Comparison of ENCODE assay signal across 9 mouse cellular contexts in the genomic region with DNA sequence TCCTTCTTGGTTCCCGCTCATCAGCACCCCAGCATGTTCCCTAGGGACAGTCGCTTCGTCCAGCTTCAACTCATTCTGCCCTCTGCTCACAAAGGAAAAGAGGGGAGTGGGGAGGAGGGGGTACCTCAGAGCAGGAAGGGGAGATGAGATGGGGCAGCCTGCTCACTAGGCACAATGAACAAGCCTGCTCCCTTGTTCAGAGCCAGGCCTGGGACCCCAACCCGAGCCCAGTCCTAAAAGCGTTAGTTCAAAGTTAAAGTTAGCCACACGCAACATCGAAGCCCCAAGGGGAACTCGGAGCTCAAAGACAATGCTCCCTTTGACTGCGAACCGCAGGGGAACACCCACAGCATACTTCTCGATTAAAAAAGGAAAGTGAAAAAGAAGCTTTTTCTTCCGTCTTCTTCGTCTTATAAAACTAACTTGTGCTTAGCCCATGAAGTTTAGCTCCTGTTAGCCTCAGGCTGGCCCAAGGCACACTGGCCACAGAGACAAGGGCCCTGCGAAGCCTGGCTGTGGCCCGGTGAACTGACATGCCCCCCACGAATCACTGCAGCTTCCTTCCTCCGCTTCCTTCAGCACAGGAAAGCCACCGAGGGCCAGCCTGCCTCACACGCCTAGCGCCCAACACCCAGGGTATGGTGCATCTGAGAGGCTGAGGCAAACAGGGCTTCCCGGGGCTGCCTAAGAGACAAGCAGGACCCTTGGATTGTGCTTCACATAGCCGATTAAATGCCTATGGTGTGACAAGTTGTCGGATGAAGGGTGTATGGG. TPM values are rescaled to one million over a fixed set of nuclear protein-coding genes. Genes with fewer than 3 reads are reported as not detected.
A peak's percentile ranks its signal among the peaks of the same experiment; 100 is the strongest.
DNase-seq lines count a peak whose midpoint lies in the region; ATAC-seq and TF ChIP-seq lines count a peak whose summit lies in the region.
"Had no signal": no experiment of that assay in that cellular context is flagged by ENCODE, and none has a peak within 500 bp of the region (broad histone marks: within the 10 kb centered on the region; RNA-seq: fewer than 3 reads in every experiment).

No protein-coding gene starts in this region.

- 12% methylated on average over 23 of the region's 23 CpGs for WGBS in thymus, adult 2 months
- WGBS in lung, postnatal 0 days = 37% methylated on average over 23 of the region's 23 CpGs

- peak overlapping the region; percentile 35 for H3K4me3 ChIP-seq in thymus, adult 2 months (ENCODE audit: control insufficient read depth, insufficient read depth, low read length)
- peak overlapping the region; percentile 19 for H3K4me3 ChIP-seq in lung, postnatal 0 days (ENCODE audit: low read depth, low read length)

- H3K27me3 ChIP-seq in thymus, adult 2 months (ENCODE audit: control insufficient read depth, insufficient read depth, low read length) = no peaks in the 10 kb centered on the region
- no peaks in the 10 kb centered on the region; the same call in 1 of the 2 replicates for H3K27me3 ChIP-seq in lung, postnatal 0 days (replicated peaks; ENCODE audit: insufficient read depth, low read length)

- no peak for TF ChIP-seq EP300 in lung, postnatal 0 days (IDR thresholded peaks at IDR 0.05)

- DNase-seq in embryo, embryonic 9.5 days (ENCODE audit: extremely low spot score) = peak; percentile 21
- no peak for DNase-seq in embryo, embryonic 10 days (ENCODE audit: low spot score)
- DNase-seq in thymus, adult 2 months = peak; percentile 45
- DNase-seq in thymus, adult 18-20 months = no peak
- no peak for DNase-seq in lung, postnatal 0 days (ENCODE audit: low spot score)
- no peak for DNase-seq in left cerebral cortex, adult 11 months (ENCODE audit: low spot score)
- no peak for DNase-seq in layer of hippocampus, postnatal 14 days (ENCODE audit: low spot score in 2 of 2)
- no peak for DNase-seq in testis, postnatal 14 days (ENCODE audit: low spot score)
- DNase-seq: cerebellum, adult 8-10 months had no signal

- no peak for TF ChIP-seq CTCF in thymus, adult 2 months (IDR thresholded peaks at IDR 0.05; ENCODE audit: borderline replicate concordance, control insufficient read depth, extremely low read depth, insufficient read depth, low read length, poor library complexity)
- TF ChIP-seq CTCF in lung, postnatal 0 days (IDR thresholded peaks at IDR 0.05) = peak; percentile 26; the same call in 1 of the 2 replicates

- H3K9ac ChIP-seq in lung, postnatal 0 days (replicated peaks; ENCODE audit: low read depth) = no peak overlapping the region

- H3K9me3 ChIP-seq in lung, postnatal 0 days (ENCODE audit: low read length) = no peaks in the 10 kb centered on the region

- peak overlapping the region; percentile 39 for H3K4me2 ChIP-seq in lung, postnatal 0 days (replicated peaks; ENCODE audit: low read depth, low read length)

- ATAC-seq in lung, postnatal 0 days = no peak

- peak overlapping the region; percentile 39; the same call in 1 of the 2 replicates for H3K27ac ChIP-seq in thymus, adult 2 months (ENCODE audit: control insufficient read depth, insufficient read depth, low read length)
- no peak overlapping the region for H3K27ac ChIP-seq in lung, postnatal 0 days (ENCODE audit: low read length)

- H3K36me3 ChIP-seq in thymus, adult 2 months (ENCODE audit: control insufficient read depth, insufficient read depth, low read length) = no peaks in the 10 kb centered on the region
- H3K36me3 ChIP-seq in lung, postnatal 0 days (ENCODE audit: insufficient read depth, low read length) = no peaks in the 10 kb centered on the region

- no peak for TF ChIP-seq POLR2A in thymus, adult 2 months (IDR thresholded peaks at IDR 0.05; ENCODE audit: control insufficient read depth, extremely low read depth, insufficient read depth, low read length, poor library complexity)

- H3K4me1 ChIP-seq in thymus, adult 2 months (replicated peaks; ENCODE audit: control insufficient read depth, insufficient read depth, low read length) = peaks cover 27% of the 10 kb centered on the region
- peaks cover 7% of the 10 kb centered on the region; the same call in 1 of the 2 replicates for H3K4me1 ChIP-seq in lung, postnatal 0 days (ENCODE audit: insufficient read depth, low read depth, low read length)

RNA-seq across cellular contexts. Expression of gene Nfatc2, which starts 45.4 kb away (rescaled TPM):
- 13.3 and 17.4 TPM in 2 replicates for polyA plus RNA-seq in thymus, adult 2 months (2012; rRNA removed)
- polyA plus RNA-seq in lung, postnatal 0 days (2015; fragmentation: Nextera tagmentation; extraction: Ambion mirVana) = 0.72 and 0.96 TPM in 2 replicates
- total RNA-seq in layer of hippocampus, postnatal 14 days (2021) = 10 to 100 TPM; 20.0 to 21.8 TPM

Comparison
In these comparisons a context has a peak if more than half of its experiments do, and no peak if none do; other contexts are left out.
1. DNase-seq: peak in embryo, embryonic 9.5 days (single experiment) and thymus, adult 2 months (single experiment); none in embryo, embryonic 10 days (single experiment), thymus, adult 18-20 months (0 of 2), lung, postnatal 0 days (single experiment), left cerebral cortex, adult 11 months (single experiment), layer of hippocampus, postnatal 14 days (0 of 2) and testis, postnatal 14 days (single experiment).